In genomic region chr17:87521622-87522151, GRCm38 (mm10) we compare ENCODE assay signal across 9 mouse cellular contexts.
DNase-seq lines count a peak whose midpoint lies in the region; ATAC-seq and TF ChIP-seq lines count a peak whose summit lies in the region.
"Had no signal": no experiment of that assay in that cellular context is flagged by ENCODE, and none has a peak within 500 bp of the region (broad histone marks: within the 10 kb centered on the region; RNA-seq: fewer than 3 reads in every experiment).

No protein-coding gene starts in this region.

- no peaks in the 10 kb centered on the region for H3K27me3 ChIP-seq in intestine, embryonic 16.5 days (replicated peaks; ENCODE audit: control insufficient read depth, insufficient read depth, low read length)
- no peaks in the 10 kb centered on the region for H3K27me3 ChIP-seq in kidney, adult 2 months (replicated peaks; ENCODE audit: control insufficient read depth, insufficient read depth, low read length)

- no peak for TF ChIP-seq CTCF in gastrocnemius, adult 2 months (IDR thresholded peaks at IDR 0.05)
- TF ChIP-seq CTCF in kidney, adult 2 months (conservative IDR thresholded peaks at IDR 0.05; ENCODE audit: insufficient read depth, insufficient read length, low read depth, low read length), result no peak

- ATAC-seq in intestine, embryonic 16.5 days, result no peak

- no peak for TF ChIP-seq POLR2A in kidney, adult 2 months (IDR thresholded peaks at IDR 0.05; ENCODE audit: low read depth, low read length)

- peaks cover 21% of the 10 kb centered on the region for H3K4me1 ChIP-seq in intestine, embryonic 16.5 days (ENCODE audit: control insufficient read depth, insufficient read depth, low read length)
- H3K4me1 ChIP-seq in kidney, adult 2 months (ENCODE audit: control insufficient read depth, insufficient read depth, low read length), result no peaks in the 10 kb centered on the region

- WGBS in intestine, embryonic 16.5 days, result 26% methylated on average over 10 of the region's 10 CpGs
- 62% methylated on average over 10 of the region's 10 CpGs for WGBS in kidney, adult 2 months

- intact Hi-C loops in gastrocnemius, adult 2 months (cut with DNase I), result loop anchor here (5.0 kb wide), 1 partner anchor 59 kb away; no protein-coding TSS in a partner anchor

- H3K4me3 ChIP-seq in gastrocnemius, adult 2 months, result peak overlapping the region; percentile 2; the same call in 1 of the 2 replicates
- H3K4me3 ChIP-seq in intestine, embryonic 16.5 days (ENCODE audit: low read length), result no peak overlapping the region
- H3K4me3 ChIP-seq in kidney, adult 2 months (ENCODE audit: insufficient read depth, low read depth, low read length), result no peak overlapping the region

- H3K9ac ChIP-seq in intestine, embryonic 16.5 days (ENCODE audit: low read depth, low read length), result peak overlapping the region; percentile 20; the same call in 1 of the 2 replicates
- H3K9ac ChIP-seq: liver, embryonic 14.5 days had no signal

- peak overlapping the region; percentile 80 for H3K27ac ChIP-seq in gastrocnemius, adult 2 months
- peak overlapping the region; percentile 15 for H3K27ac ChIP-seq in intestine, embryonic 16.5 days (ENCODE audit: low read length)
- H3K27ac ChIP-seq in kidney, adult 2 months (ENCODE audit: insufficient read depth, low read depth, low read length), result no peak overlapping the region
- H3K27ac ChIP-seq: liver, embryonic 14.5 days had no signal

- H3K36me3 ChIP-seq in intestine, embryonic 16.5 days (ENCODE audit: control insufficient read depth, insufficient read depth, low read length), result no peaks in the 10 kb centered on the region
- H3K36me3 ChIP-seq in kidney, adult 2 months (ENCODE audit: control insufficient read depth, insufficient read depth, low read length), result no peaks in the 10 kb centered on the region

- no peak for DNase-seq in gastrocnemius, adult 2 months
- DNase-seq in gastrocnemius, postnatal 10 days, result no peak
- DNase-seq in right cerebral cortex, adult 18-20 months, result peak; percentile 43
- no peak for DNase-seq in right cerebral cortex, postnatal 4 days
- no peak for DNase-seq in thymus, postnatal 14 days
- DNase-seq in gastrocnemius, postnatal 25 days, result no peak
- no peak for DNase-seq in kidney, adult 2 months

- H3K9me3 ChIP-seq in intestine, embryonic 16.5 days (ENCODE audit: control insufficient read depth, low read length), result no peaks in the 10 kb centered on the region

- H3K4me2 ChIP-seq in intestine, embryonic 16.5 days (ENCODE audit: low read depth, low read length), result no peak overlapping the region
